ENCODE assay signal across 9 mouse cellular contexts in the genomic region with DNA sequence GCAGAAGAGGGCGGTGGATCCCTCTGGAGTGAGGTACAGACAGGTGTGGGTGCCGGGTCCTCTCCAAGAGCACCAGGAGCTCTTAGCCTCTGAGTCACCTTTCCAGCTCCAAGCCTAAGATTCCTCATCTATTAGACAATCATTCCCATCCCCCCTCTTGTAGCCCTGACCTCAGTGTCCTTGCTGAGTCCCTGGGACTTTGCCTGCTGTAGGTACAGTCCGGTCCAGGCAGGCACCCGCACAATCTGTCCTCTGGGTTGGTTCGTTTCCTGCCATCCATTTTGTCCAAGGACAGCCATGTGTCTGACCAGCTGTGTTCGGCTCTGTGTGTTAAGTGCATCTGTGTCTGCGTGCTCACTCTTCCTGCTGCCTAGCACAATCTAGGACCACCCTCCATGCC. TPM values are rescaled to one million over a fixed set of nuclear protein-coding genes. Genes with fewer than 3 reads are reported as not detected.
A peak's percentile ranks its signal among the peaks of the same experiment; 100 is the strongest.
DNase-seq lines count a peak whose midpoint lies in the region; ATAC-seq and TF ChIP-seq lines count a peak whose summit lies in the region.
"Had no signal": no experiment of that assay in that cellular context is flagged by ENCODE, and none has a peak within 500 bp of the region (broad histone marks: within the 10 kb centered on the region; RNA-seq: fewer than 3 reads in every experiment).

No protein-coding gene starts in this region.

- no peak overlapping the region for H3K27ac ChIP-seq in liver, embryonic 12.5 days
- no peak overlapping the region for H3K27ac ChIP-seq in liver, embryonic 11.5 days (ENCODE audit: low read depth, low read length)
- 0 out of 2 replicates have a peak overlapping the region, but pooled peaks have one; percentile 3 for H3K27ac ChIP-seq in cortical plate, adult 2 months (ENCODE audit: insufficient read depth, low read length)
- peak overlapping the region; percentile 62 for H3K27ac ChIP-seq in forebrain, postnatal 0 days (ENCODE audit: low read depth, low read length)
- H3K27ac ChIP-seq in neural tube, embryonic 13.5 days (replicated peaks): peak overlapping the region; percentile 84

- H3K4me1 ChIP-seq in liver, embryonic 12.5 days: 0 out of 2 replicates have a peak, but pooled peaks cover 8% of the 10 kb centered on the region
- peaks cover 12% of the 10 kb centered on the region; the same call in 1 of the 2 replicates for H3K4me1 ChIP-seq in liver, embryonic 11.5 days (replicated peaks; ENCODE audit: control insufficient read depth, insufficient read depth, low read length)
- no peaks in the 10 kb centered on the region for H3K4me1 ChIP-seq in cortical plate, adult 2 months (ENCODE audit: control insufficient read depth, insufficient read depth, low read length)
- H3K4me1 ChIP-seq in forebrain, postnatal 0 days (ENCODE audit: insufficient read depth): no peaks in the 10 kb centered on the region
- peaks cover 15% of the 10 kb centered on the region for H3K4me1 ChIP-seq in neural tube, embryonic 13.5 days (replicated peaks)

- peak; percentile 11; the same call in 1 of the 2 replicates for ATAC-seq in liver, embryonic 12.5 days
- no peak for ATAC-seq in liver, embryonic 11.5 days (replicated peaks; ENCODE audit: low FRiP score)
- peak; percentile 32 for ATAC-seq in forebrain, postnatal 0 days
- peak; percentile 37 for ATAC-seq in neural tube, embryonic 13.5 days (ENCODE audit: low read depth)

- H3K9me3 ChIP-seq in liver, embryonic 12.5 days (replicated peaks): no peaks in the 10 kb centered on the region
- no peaks in the 10 kb centered on the region for H3K9me3 ChIP-seq in liver, embryonic 11.5 days (ENCODE audit: control insufficient read depth, low read length)
- H3K9me3 ChIP-seq in forebrain, postnatal 0 days (ENCODE audit: low read length): no peaks in the 10 kb centered on the region
- H3K9me3 ChIP-seq in neural tube, embryonic 13.5 days: no peaks in the 10 kb centered on the region
- H3K9me3 ChIP-seq: megakaryocyte, embryonic 14.5 days had no signal

- peaks cover 44% of the 10 kb centered on the region for H3K36me3 ChIP-seq in liver, embryonic 12.5 days
- peaks cover 25% of the 10 kb centered on the region for H3K36me3 ChIP-seq in liver, embryonic 11.5 days (ENCODE audit: control insufficient read depth, insufficient read depth, low read length)
- peaks cover 35% of the 10 kb centered on the region for H3K36me3 ChIP-seq in forebrain, postnatal 0 days (ENCODE audit: insufficient read depth)
- peaks cover 40% of the 10 kb centered on the region for H3K36me3 ChIP-seq in neural tube, embryonic 13.5 days

- H3K27me3 ChIP-seq in liver, embryonic 12.5 days (replicated peaks): no peaks in the 10 kb centered on the region
- no peaks in the 10 kb centered on the region for H3K27me3 ChIP-seq in liver, embryonic 11.5 days (replicated peaks; ENCODE audit: control insufficient read depth, insufficient read depth, low read length)
- H3K27me3 ChIP-seq in forebrain, postnatal 0 days (ENCODE audit: insufficient read depth, low read length): no peaks in the 10 kb centered on the region
- H3K27me3 ChIP-seq in neural tube, embryonic 13.5 days: no peaks in the 10 kb centered on the region
- H3K27me3 ChIP-seq: megakaryocyte, embryonic 14.5 days had no signal

- no peak overlapping the region for H3K4me3 ChIP-seq in liver, embryonic 12.5 days
- no peak overlapping the region for H3K4me3 ChIP-seq in liver, embryonic 11.5 days (ENCODE audit: low read depth, low read length)
- H3K4me3 ChIP-seq in cortical plate, adult 2 months (ENCODE audit: insufficient read depth, low read length): no peak overlapping the region
- H3K4me3 ChIP-seq in forebrain, postnatal 0 days (ENCODE audit: low read depth, low read length): no peak overlapping the region
- no peak overlapping the region for H3K4me3 ChIP-seq in neural tube, embryonic 13.5 days
- H3K4me3 ChIP-seq: megakaryocyte, embryonic 14.5 days had no signal

- no peak for TF ChIP-seq POLR2A in cortical plate, adult 2 months (IDR thresholded peaks at IDR 0.05; ENCODE audit: extremely low read depth, insufficient read depth, low read length)

- no peak overlapping the region for H3K4me2 ChIP-seq in liver, embryonic 12.5 days
- H3K4me2 ChIP-seq in liver, embryonic 11.5 days: no peak overlapping the region
- H3K4me2 ChIP-seq in forebrain, postnatal 0 days (ENCODE audit: low read depth): no peak overlapping the region
- no peak overlapping the region for H3K4me2 ChIP-seq in neural tube, embryonic 13.5 days

- H3K9ac ChIP-seq in liver, embryonic 12.5 days: no peak overlapping the region
- no peak overlapping the region for H3K9ac ChIP-seq in liver, embryonic 11.5 days (ENCODE audit: low read depth, low read length)
- no peak overlapping the region for H3K9ac ChIP-seq in forebrain, postnatal 0 days
- no peak overlapping the region for H3K9ac ChIP-seq in neural tube, embryonic 13.5 days

- TF ChIP-seq CTCF in cortical plate, adult 2 months (IDR thresholded peaks at IDR 0.05; ENCODE audit: extremely low read depth, insufficient read depth, low read length): no peak
- 0 out of 2 replicates have a peak, but pooled peaks have one; percentile 1 for TF ChIP-seq CTCF in forebrain, postnatal 0 days (IDR thresholded peaks at IDR 0.05; ENCODE audit: low read depth)

- WGBS in liver, embryonic 12.5 days (ENCODE audit: insufficient replicate concordance): 74% methylated on average over 7 of the region's 7 CpGs
- 84% methylated on average over 7 of the region's 7 CpGs for WGBS in liver, embryonic 11.5 days
- 69% methylated on average over 7 of the region's 7 CpGs for WGBS in forebrain, postnatal 0 days
- WGBS in neural tube, embryonic 13.5 days: 67% methylated on average over 7 of the region's 7 CpGs

- no peak for DNase-seq in liver, embryonic 11.5 days (ENCODE audit: low spot score)
- peak; percentile 20 for DNase-seq in forebrain, postnatal 0 days
- DNase-seq in spleen, postnatal 14 days (ENCODE audit: low spot score in 2 of 2): no peak
- DNase-seq in cerebellum, postnatal 4 days (ENCODE audit: low spot score in 2 of 2): no peak

RNA-seq across cellular contexts. Expression of a gene that starts 12.5 kb away (rescaled TPM):
- 29.1 and 30.3 TPM in 2 replicates for polyA plus RNA-seq in liver, embryonic 12.5 days (2016; fragmentation: Nextera tagmentation; extraction: Ambion mirVana)
- polyA plus RNA-seq in liver, embryonic 11.5 days (2014; fragmentation: Nextera tagmentation; extraction: Ambion mirVana): 42.8 and 44.0 TPM in 2 replicates
- 29.6 and 30.5 TPM in 2 replicates for polyA plus RNA-seq in cortical plate, adult 2 months (2012; rRNA removed)
- total RNA-seq in forebrain, postnatal 0 days (2014; rRNA removed): 48.4 and 54.0 TPM in 2 replicates
- 38.6 and 41.2 TPM in 2 replicates for polyA plus RNA-seq in forebrain, postnatal 0 days (2015; fragmentation: Nextera tagmentation; extraction: Ambion mirVana)
- 36.3 and 43.3 TPM in 2 replicates for polyA plus RNA-seq in neural tube, embryonic 13.5 days (2015; fragmentation: Nextera tagmentation; extraction: Ambion mirVana)

RNA-seq across cellular contexts. Expression of a gene that starts 16.3 kb away (rescaled TPM):
- polyA plus RNA-seq in liver, embryonic 12.5 days (2016; fragmentation: Nextera tagmentation; extraction: Ambion mirVana): 1.6 and 2.4 TPM in 2 replicates
- polyA plus RNA-seq in liver, embryonic 11.5 days (2014; fragmentation: Nextera tagmentation; extraction: Ambion mirVana): 2.4 and 3.4 TPM in 2 replicates
- 11.0 and 17.0 TPM in 2 replicates for polyA plus RNA-seq in cortical plate, adult 2 months (2012; rRNA removed)
- 8.6 and 13.5 TPM in 2 replicates for total RNA-seq in forebrain, postnatal 0 days (2014; rRNA removed)
- 10.9 and 13.9 TPM in 2 replicates for polyA plus RNA-seq in forebrain, postnatal 0 days (2015; fragmentation: Nextera tagmentation; extraction: Ambion mirVana)
- polyA plus RNA-seq in neural tube, embryonic 13.5 days (2015; fragmentation: Nextera tagmentation; extraction: Ambion mirVana): 5.5 and 7.5 TPM in 2 replicates
- total RNA-seq: hematopoietic stem cell, adult 5-6 weeks had no signal

RNA-seq across cellular contexts. Expression of a gene that starts 27.9 kb away (rescaled TPM):
- 0.23 and 0.58 TPM in 2 replicates for polyA plus RNA-seq in liver, embryonic 12.5 days (2016; fragmentation: Nextera tagmentation; extraction: Ambion mirVana)
- 1.0 and 1.4 TPM in 2 replicates for polyA plus RNA-seq in liver, embryonic 11.5 days (2014; fragmentation: Nextera tagmentation; extraction: Ambion mirVana)
- 10.2 and 11.1 TPM in 2 replicates for polyA plus RNA-seq in cortical plate, adult 2 months (2012; rRNA removed)
- 29.1 and 38.3 TPM in 2 replicates for total RNA-seq in forebrain, postnatal 0 days (2014; rRNA removed)
- polyA plus RNA-seq in forebrain, postnatal 0 days (2015; fragmentation: Nextera tagmentation; extraction: Ambion mirVana): 1.6 and 3.3 TPM in 2 replicates
- 5.3 and 5.4 TPM in 2 replicates for polyA plus RNA-seq in neural tube, embryonic 13.5 days (2015; fragmentation: Nextera tagmentation; extraction: Ambion mirVana)

RNA-seq across cellular contexts. Expression of a gene that starts 59.0 kb away (rescaled TPM):
- 123 and 124 TPM in 2 replicates for polyA plus RNA-seq in liver, embryonic 12.5 days (2016; fragmentation: Nextera tagmentation; extraction: Ambion mirVana)
- 180 and 200 TPM in 2 replicates for polyA plus RNA-seq in liver, embryonic 11.5 days (2014; fragmentation: Nextera tagmentation; extraction: Ambion mirVana)
- 61.4 and 64.4 TPM in 2 replicates for polyA plus RNA-seq in cortical plate, adult 2 months (2012; rRNA removed)
- 64.6 and 72.5 TPM in 2 replicates for total RNA-seq in forebrain, postnatal 0 days (2014; rRNA removed)
- 133 and 140 TPM in 2 replicates for polyA plus RNA-seq in forebrain, postnatal 0 days (2015; fragmentation: Nextera tagmentation; extraction: Ambion mirVana)
- 193 and 195 TPM in 2 replicates for polyA plus RNA-seq in neural tube, embryonic 13.5 days (2015; fragmentation: Nextera tagmentation; extraction: Ambion mirVana)

Comparison
In these comparisons a context has a peak if more than half of its experiments do, and no peak if none do; other contexts are left out.
1. H3K27ac ChIP-seq: peak in cortical plate, adult 2 months (single experiment), forebrain, postnatal 0 days (single experiment) and neural tube, embryonic 13.5 days (single experiment); none in liver, embryonic 12.5 days (single experiment) and liver, embryonic 11.5 days (single experiment).